Mouse (Mus musculus): Measurements from ENCODE around the gene Atp8b4. TPM values are rescaled to one million over a fixed set of nuclear protein-coding genes. Genes with fewer than 3 reads are reported as not detected.
"Not testable (repeated sequence)": the region's sequence is repeated elsewhere in the genome, so short reads cannot be mapped to it uniquely, and the experiment has no call there.

Gene Atp8b4
- polyA plus RNA-seq, 1 experiment from 2014 or later = 0.11 TPM

DNA sequence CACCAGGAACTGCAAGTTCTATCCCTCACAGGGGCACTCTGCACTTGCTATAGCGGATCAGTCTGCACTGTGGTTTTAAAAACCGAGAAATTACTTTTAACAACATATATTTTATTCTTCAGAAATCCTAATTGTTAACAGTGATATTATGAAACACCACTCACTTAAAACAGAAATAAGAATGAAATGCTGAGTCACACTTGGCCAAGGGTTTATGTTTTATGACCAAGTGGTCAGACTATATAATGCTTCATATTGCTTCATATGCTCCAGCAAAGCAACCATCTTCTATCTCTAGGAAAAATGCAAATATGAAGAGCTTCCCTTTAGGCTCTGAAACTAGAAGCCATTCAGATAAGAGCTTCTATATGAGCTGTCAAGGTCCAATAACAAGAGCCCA, 41.8 kb downstream of the Atp8b4 start:
- Histone ChIP-seq H3K4me1 (no peaks in the 10 kb centered on the region), H3K36me3 (no peaks in the 10 kb centered on the region), H3K27me3 (replicated peaks) (no peaks in the 10 kb centered on the region), H3K4me3 (no peak overlapping the region), H3K4me2 (replicated peaks) (no peak overlapping the region), H3K9ac (no peak overlapping the region), H3K27ac (no peak overlapping the region), H3K9me3 (no peaks in the 10 kb centered on the region)
- WGBS = 98% methylated on average over 2 of the region's 2 CpGs
- no peak for ATAC-seq (ENCODE audit: low FRiP score, low read depth)

DNA sequence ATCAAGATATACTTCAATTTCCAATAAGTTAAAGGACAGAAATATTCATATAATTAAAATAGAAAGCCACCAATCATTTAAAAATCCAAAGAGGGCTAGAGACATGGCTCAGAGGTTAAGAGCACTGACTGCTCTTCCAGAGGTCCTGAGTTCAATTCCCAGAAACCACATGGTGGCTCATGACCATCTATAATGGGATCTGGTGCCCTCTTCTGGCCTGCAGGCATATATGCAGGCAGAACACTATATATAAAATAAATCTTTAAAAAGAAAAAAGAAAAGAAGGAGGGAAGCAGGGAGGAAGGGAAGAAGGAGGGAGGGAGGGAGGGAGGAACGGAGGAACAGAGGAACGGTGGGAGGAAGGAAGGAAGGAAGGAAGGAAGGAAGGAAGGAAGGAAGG, 42.7 kb downstream of the Atp8b4 start:
- 60% methylated on average over 2 of the region's 2 CpGs for WGBS
- not testable (repeated sequence) for ATAC-seq (ENCODE audit: low FRiP score, low read depth); H3K9me3 ChIP-seq

DNA sequence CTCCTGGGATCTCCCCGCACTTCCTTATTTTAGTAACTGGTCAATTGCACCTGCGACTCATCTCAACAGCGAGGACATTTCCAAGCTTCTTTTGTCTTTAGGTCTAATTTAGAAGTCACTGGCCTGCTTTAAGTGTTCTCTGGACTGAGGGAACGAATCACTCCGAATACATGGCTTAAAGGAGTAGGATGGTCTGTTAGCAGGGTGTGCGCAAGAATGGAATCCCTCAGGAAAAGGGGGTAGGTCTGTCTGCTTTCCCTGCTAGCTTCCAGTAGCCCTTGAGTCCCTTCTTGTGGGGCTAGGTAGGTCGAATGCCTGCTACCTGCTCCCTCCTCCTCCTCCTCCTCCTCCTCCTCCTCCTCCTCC, 49.6 kb downstream of the Atp8b4 start:
- WGBS = 65% methylated on average over 7 of the region's 7 CpGs
- no peak overlapping the region for H3K4me2 ChIP-seq (replicated peaks)
- H3K4me1 ChIP-seq = no peaks in the 10 kb centered on the region
- H3K9me3 ChIP-seq = no peaks in the 10 kb centered on the region
- no peak overlapping the region for H3K9ac ChIP-seq
- no peak; the same call in 1 of the 2 replicates for ATAC-seq (ENCODE audit: low FRiP score, low read depth)
- H3K27me3 ChIP-seq (replicated peaks) = no peaks in the 10 kb centered on the region
- H3K36me3 ChIP-seq = no peaks in the 10 kb centered on the region
- H3K27ac ChIP-seq = no peak overlapping the region
- H3K4me3 ChIP-seq = no peak overlapping the region

More for the DNA sequence above, 42.7 kb downstream of the Atp8b4 start:
- H3K27ac ChIP-seq; H3K9ac ChIP-seq; H3K4me1 ChIP-seq; H3K4me2 ChIP-seq (replicated peaks); H3K36me3 ChIP-seq; H3K27me3 ChIP-seq (replicated peaks); H3K4me3 ChIP-seq: not testable (repeated sequence)

DNA sequence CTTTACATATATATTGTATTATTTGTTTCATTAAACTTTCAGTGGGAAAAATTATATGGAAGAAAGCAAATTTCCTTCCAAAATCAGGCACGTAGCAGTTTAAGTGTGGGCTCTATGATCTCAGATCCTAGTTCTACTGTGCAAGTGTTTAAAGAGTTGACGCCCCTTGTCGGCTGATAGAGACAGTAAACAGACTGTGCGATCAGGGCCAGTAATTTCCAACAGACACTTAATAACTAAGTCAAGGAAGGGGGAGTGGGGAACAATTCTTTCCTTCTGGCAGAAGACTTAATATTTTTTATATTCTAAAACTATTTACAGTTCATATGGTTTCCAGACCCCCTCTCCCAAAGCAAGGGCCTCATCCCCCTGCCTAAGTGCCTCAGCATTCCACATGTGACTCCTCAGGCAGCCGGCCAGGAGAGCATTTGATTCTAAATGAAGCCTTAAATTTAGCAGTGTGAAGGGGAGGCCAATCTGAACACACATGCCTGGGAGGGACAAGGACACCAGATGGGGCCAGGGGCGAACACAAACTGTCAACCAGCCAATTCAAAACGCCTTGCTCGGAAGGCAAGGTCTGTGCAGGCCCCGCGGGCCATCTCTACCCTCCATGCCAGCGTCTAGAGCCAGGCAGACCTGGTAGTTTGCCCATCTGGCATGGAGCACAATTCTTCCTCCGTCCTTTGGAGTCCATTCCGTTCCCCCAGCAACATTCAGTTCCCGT, 50.1 kb downstream of the Atp8b4 start:
- no peak overlapping the region for H3K4me2 ChIP-seq (replicated peaks)
- H3K4me3 ChIP-seq = no peak overlapping the region
- no peak overlapping the region for H3K27ac ChIP-seq
- WGBS = 64% methylated on average over 14 of the region's 14 CpGs
- H3K9ac ChIP-seq = no peak overlapping the region
- no peaks in the 10 kb centered on the region for H3K4me1 ChIP-seq
- H3K36me3 ChIP-seq = no peaks in the 10 kb centered on the region
- H3K27me3 ChIP-seq (replicated peaks) = no peaks in the 10 kb centered on the region
- ATAC-seq (ENCODE audit: low FRiP score, low read depth) = peak; percentile 76
- H3K9me3 ChIP-seq = no peaks in the 10 kb centered on the region

DNA sequence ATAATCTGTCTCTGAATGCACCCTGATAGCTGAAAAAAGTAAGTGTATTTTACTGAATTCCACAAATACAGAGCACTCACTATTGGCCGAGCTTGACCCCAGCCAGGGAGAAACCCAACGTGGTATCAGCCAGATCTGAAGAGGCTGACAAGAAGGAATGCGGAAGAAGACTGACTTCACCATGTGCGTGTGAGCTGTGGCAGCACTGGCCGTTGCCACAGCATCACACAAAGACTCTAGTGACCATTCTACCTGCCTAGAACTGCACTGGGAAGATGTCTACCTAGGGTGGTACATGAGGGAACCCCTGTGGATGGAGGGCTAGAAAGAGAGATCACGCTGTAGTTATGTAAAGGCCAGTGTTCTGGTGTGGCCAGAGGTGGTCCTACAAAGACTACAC, 55.4 kb downstream of the Atp8b4 start:
- ATAC-seq (ENCODE audit: low FRiP score, low read depth) = no peak
- Histone ChIP-seq H3K36me3 (no peaks in the 10 kb centered on the region), H3K9ac (no peak overlapping the region), H3K4me3 (no peak overlapping the region), H3K27ac (no peak overlapping the region), H3K4me2 (replicated peaks) (no peak overlapping the region), H3K27me3 (replicated peaks) (no peaks in the 10 kb centered on the region), H3K9me3 (no peaks in the 10 kb centered on the region), H3K4me1 (no peaks in the 10 kb centered on the region; the same call in 1 of the 2 replicates)
- 85% methylated on average over 6 of the region's 6 CpGs for WGBS

DNA sequence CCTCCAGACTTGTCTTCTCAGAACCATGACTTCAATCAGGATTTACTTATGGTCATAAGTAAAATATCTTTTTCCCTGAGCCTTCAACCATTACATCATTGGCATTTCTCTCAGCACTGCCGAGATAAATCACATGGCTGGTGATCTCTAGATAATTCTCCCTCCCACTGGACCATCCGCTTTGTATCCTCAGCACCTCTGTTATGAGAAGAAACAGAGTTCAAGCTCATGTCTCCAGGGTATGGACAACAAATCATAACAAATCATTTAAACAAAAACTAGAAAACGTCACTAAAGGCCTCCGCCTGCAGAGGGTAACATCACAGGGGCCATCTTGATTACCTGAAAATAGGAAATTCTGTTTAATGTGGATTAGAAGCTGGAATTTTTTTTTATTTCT, 58.9 kb downstream of the Atp8b4 start:
- no peaks in the 10 kb centered on the region for H3K27me3 ChIP-seq (replicated peaks)
- 74% methylated on average over 4 of the region's 4 CpGs for WGBS
- H3K9ac ChIP-seq = no peak overlapping the region
- H3K9me3 ChIP-seq = no peaks in the 10 kb centered on the region
- no peak overlapping the region for H3K4me2 ChIP-seq (replicated peaks)
- no peak overlapping the region for H3K27ac ChIP-seq
- no peak for ATAC-seq (ENCODE audit: low FRiP score, low read depth)
- no peak overlapping the region for H3K4me3 ChIP-seq
- H3K4me1 ChIP-seq = no peaks in the 10 kb centered on the region; the same call in 1 of the 2 replicates
- no peaks in the 10 kb centered on the region for H3K36me3 ChIP-seq

DNA sequence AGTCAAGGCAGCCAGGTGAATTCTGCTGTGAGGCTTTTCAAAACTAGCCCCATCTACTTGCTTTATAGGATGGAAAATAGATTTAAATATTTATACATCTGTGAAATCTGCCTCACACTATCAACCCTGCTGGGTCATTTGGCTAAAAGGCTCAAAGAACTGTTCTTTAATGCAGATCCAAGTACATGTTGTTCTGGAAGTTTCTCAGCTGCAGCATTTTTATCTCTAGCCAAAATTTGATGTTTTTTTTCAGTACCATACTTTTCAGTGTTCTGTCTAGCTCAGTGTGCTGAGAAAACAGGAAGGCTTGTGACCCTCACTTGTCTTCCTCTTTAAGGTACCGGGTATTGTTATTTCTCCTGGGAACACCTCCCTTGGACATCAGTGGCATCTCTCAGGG, 65.8 kb downstream of the Atp8b4 start:
- Histone ChIP-seq H3K9me3 (no peaks in the 10 kb centered on the region), H3K27me3 (replicated peaks) (no peaks in the 10 kb centered on the region), H3K9ac (no peak overlapping the region), H3K27ac (no peak overlapping the region), H3K36me3 (no peaks in the 10 kb centered on the region), H3K4me3 (no peak overlapping the region), H3K4me2 (replicated peaks) (no peak overlapping the region), H3K4me1 (no peaks in the 10 kb centered on the region)
- 86% methylated on average over 1 of the region's 1 CpGs for WGBS
- no peak for ATAC-seq (ENCODE audit: low FRiP score, low read depth)

DNA sequence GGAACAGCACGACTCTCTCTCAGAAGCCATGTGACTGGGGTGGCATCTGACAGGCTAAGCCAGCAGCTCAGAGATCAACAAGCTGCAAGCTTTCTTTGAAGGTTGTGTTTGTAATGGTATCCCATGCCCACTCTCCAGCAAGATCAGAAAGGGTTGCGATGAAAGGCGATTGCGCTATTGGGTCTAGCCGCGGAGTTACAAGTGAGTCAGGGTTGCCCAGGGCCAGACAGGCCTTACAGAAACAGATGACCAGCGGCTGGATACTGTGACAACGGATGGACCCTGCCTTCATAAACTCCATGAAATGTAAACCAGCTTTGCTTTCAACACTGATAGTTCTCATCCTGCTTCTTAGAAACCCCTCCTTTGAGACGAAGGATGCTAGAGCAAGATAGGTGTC, 66.2 kb downstream of the Atp8b4 start:
- Histone ChIP-seq H3K4me3 (no peak overlapping the region), H3K9ac (no peak overlapping the region), H3K4me2 (replicated peaks) (no peak overlapping the region), H3K27me3 (replicated peaks) (no peaks in the 10 kb centered on the region), H3K9me3 (no peaks in the 10 kb centered on the region), H3K27ac (no peak overlapping the region), H3K36me3 (no peaks in the 10 kb centered on the region), H3K4me1 (no peaks in the 10 kb centered on the region)
- no peak for ATAC-seq (ENCODE audit: low FRiP score, low read depth)
- 93% methylated on average over 9 of the region's 9 CpGs for WGBS

DNA sequence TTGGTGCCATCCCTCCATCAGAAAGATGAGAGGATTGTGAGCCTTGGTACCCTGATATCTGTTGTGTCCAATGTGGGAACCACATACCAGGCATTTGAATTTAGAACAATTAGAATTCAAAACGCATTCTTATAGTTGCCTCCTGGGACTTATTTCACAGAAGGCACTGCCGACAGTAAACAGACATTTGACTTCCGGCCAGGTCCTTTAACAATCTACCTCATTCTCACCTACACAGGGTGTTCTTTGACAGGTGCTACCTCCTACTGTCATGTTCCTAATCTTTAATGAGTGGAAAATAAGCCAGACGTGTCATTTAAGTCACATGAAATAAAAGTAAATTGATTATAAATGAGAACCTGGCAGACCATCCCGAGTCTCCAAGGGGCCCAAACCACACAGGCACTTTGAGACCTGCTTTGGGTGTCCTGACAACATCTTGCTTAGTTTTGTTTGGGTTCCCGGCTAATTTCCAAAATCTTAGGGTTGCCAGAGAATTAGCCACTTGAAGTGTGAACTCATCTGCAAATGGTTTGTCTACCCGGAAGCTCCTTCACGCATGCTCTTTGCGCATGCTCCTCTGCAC, 67.9 kb downstream of the Atp8b4 start:
- ATAC-seq (ENCODE audit: low FRiP score, low read depth) = no peak
- no peak overlapping the region for H3K4me3 ChIP-seq
- no peaks in the 10 kb centered on the region for H3K36me3 ChIP-seq
- H3K27me3 ChIP-seq (replicated peaks) = no peaks in the 10 kb centered on the region
- H3K9ac ChIP-seq = no peak overlapping the region
- no peak overlapping the region for H3K4me2 ChIP-seq (replicated peaks)
- no peak overlapping the region for H3K27ac ChIP-seq
- 84% methylated on average over 9 of the region's 9 CpGs for WGBS
- no peaks in the 10 kb centered on the region for H3K4me1 ChIP-seq
- no peaks in the 10 kb centered on the region for H3K9me3 ChIP-seq

DNA sequence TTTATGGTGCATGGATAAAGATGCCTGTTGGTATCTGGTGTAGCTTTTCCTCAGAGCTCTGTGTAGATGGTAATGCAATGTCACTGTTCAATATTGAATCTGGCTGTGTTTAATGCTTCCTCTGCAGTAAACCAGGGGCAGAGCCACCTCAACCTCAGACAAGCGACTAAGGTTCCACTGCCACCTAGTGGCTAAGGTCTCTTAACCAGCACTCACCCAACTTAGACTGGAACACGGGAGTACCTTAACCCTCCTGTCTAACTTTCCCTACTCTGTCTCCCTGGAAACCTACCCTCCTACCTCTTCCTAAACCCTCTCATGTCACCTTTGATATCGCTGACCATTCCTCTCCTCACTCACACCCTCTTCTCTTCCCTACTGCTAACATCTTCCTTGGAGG, 71.2 kb downstream of the Atp8b4 start:
- Histone ChIP-seq H3K27me3 (replicated peaks) (no peaks in the 10 kb centered on the region), H3K36me3 (no peaks in the 10 kb centered on the region), H3K4me3 (no peak overlapping the region), H3K4me2 (replicated peaks) (no peak overlapping the region), H3K4me1 (no peaks in the 10 kb centered on the region), H3K9me3 (no peaks in the 10 kb centered on the region), H3K9ac (no peak overlapping the region), H3K27ac (no peak overlapping the region)
- 16% methylated on average over 3 of the region's 3 CpGs for WGBS
- no peak for ATAC-seq (ENCODE audit: low FRiP score, low read depth)

DNA sequence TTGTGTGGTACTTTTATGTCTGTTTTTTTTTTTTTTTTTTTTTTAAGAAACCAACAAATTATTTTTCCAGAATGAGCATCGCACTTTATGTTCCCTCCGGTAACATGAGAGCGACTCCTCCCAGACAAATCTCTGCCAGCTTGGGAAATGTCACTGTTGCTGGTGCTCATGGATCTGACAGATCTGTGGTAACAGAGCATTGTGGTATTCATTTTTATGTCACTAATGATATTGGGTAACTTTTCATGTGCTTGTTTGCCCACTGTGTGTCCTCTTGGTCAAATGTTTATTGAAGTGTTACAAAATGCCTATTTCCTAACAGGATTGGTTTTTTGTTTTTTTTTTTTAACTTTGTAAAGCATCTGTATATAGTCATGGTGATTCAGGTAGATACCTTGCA, 75.3 kb downstream of the Atp8b4 start:
- no peaks in the 10 kb centered on the region for H3K27me3 ChIP-seq (replicated peaks)
- no peaks in the 10 kb centered on the region for H3K4me1 ChIP-seq
- no peak overlapping the region for H3K4me2 ChIP-seq (replicated peaks)
- H3K9ac ChIP-seq = no peak overlapping the region
- WGBS = 94% methylated on average over 3 of the region's 3 CpGs
- no peak overlapping the region for H3K27ac ChIP-seq
- no peak for ATAC-seq (ENCODE audit: low FRiP score, low read depth)
- H3K9me3 ChIP-seq = no peaks in the 10 kb centered on the region
- H3K4me3 ChIP-seq = no peak overlapping the region
- H3K36me3 ChIP-seq = no peaks in the 10 kb centered on the region

DNA sequence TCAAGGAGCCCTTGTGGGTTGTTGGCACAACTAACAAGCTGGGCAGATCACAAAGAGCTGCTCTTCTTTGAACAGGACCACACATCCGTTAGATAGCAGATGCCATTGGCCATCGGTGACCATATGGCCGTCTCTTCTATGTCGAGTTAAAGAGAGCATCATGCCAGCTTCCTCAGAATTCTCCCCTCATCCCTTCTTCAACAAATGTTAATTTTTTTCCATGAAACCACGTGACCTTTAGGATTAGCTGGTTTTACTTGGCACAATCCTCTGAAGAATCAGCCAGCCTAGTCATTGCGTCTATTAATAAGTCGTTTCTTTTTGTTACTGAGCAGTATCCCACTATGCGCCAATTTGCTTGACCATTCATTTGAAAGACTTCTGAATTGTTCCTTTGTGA, 75.8 kb downstream of the Atp8b4 start:
- no peak for ATAC-seq (ENCODE audit: low FRiP score, low read depth)
- Histone ChIP-seq H3K27ac (no peak overlapping the region), H3K36me3 (no peaks in the 10 kb centered on the region), H3K9ac (no peak overlapping the region), H3K27me3 (replicated peaks) (no peaks in the 10 kb centered on the region), H3K4me1 (no peaks in the 10 kb centered on the region), H3K9me3 (no peaks in the 10 kb centered on the region), H3K4me2 (replicated peaks) (no peak overlapping the region), H3K4me3 (no peak overlapping the region)
- 82% methylated on average over 8 of the region's 8 CpGs for WGBS

DNA sequence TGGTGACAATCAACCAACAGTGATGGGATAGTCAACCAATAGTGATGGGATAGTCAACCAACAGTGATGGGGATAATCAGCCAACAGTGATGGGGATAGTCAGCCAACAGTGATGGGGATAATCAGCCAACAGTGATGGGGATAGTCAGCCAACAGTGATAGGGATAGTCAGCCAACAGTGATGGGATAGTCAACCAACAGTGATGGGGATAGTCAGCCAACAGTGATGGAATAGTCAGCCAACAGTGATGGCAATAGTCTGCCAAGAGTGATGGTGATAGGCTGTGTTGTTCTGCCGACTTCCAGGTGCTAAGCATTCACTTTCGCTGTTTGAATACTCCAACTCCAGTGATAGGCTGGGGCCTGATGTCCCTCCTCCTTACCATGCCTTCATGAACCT, 79.6 kb downstream of the Atp8b4 start:
- Histone ChIP-seq H3K36me3 (no peaks in the 10 kb centered on the region), H3K9me3 (no peaks in the 10 kb centered on the region), H3K27ac (no peak overlapping the region), H3K9ac (no peak overlapping the region), H3K4me1 (no peaks in the 10 kb centered on the region), H3K4me2 (replicated peaks) (no peak overlapping the region), H3K4me3 (no peak overlapping the region), H3K27me3 (replicated peaks) (no peaks in the 10 kb centered on the region)
- ATAC-seq (ENCODE audit: low FRiP score, low read depth) = no peak
- WGBS = 93% methylated on average over 2 of the region's 2 CpGs
